In the genomic region with DNA sequence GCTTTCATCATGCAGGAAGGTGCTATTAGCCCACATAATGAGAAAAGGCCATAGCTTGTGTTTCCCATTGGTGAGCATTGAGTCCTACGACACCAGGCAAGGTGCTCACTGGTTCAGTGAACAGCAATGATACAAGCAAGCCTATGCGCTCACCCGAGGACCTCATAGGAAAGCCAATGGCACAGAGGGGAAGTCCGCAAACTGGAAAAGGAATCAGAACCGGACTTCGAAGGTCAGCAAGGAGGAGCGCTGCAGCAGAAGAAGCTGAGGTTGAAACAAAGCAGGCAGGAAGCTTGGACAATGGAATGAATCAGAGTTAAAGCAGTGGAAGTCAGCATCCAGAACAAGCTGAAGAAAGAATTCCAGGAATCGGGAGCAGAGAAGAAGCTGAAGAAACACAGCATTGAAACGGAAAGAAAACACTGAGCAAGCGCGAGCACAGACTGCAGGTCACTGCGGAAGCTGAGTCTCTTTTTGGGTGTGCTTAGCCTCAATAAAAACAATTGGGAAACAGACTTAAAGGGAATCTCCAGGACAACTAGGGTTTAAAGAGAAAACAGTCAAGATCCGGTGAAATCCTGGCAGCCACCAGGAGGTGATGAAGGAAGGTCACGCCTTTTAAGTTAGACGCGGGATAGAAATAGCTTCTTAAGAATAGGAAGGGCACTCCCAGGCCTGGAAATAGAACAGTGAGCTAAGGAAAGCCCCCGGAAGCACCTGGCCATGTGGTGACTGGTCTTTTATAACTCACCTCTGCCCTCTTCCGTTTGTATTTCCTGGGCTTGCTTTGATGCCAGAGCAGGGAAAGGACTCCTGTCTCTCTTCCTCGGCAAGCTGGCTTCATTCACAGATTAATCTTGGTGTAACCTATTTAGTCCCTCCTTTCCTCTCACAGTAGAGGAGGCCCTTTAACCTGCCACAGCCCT, we compare ENCODE assay signal across 7 mouse cellular contexts.
DNase-seq lines count a peak whose midpoint lies in the region.

No protein-coding gene starts in this region.

- DNase-seq in R1 (ENCODE audit: low read depth, low spot score) (peak; percentile 92), adipocyte (ENCODE audit: low spot score) (no peak)
- peak; percentile 6 for DNase-seq in embryo, embryonic 9.5 days (ENCODE audit: extremely low spot score)
- DNase-seq in kidney, adult 18-20 months = peak; percentile 25
- peak; percentile 47 for DNase-seq in lung, postnatal 25 days (ENCODE audit: low spot score)
- DNase-seq in thymus, postnatal 36 days = peak; percentile 51 to 65
- DNase-seq in urinary bladder, postnatal 25 days (ENCODE audit: low spot score) = no peak

Comparison
In these comparisons a context has a peak if more than half of its experiments do, and no peak if none do; other contexts are left out.
1. DNase-seq: peak in R1 (single experiment), embryo, embryonic 9.5 days (single experiment), kidney, adult 18-20 months (single experiment), lung, postnatal 25 days (single experiment) and thymus, postnatal 36 days (2 of 2); none in adipocyte (single experiment) and urinary bladder, postnatal 25 days (single experiment).